Mouse (Mus musculus): Measurements from ENCODE around the gene Prim2. TPM values are rescaled to one million over a fixed set of nuclear protein-coding genes. Genes with fewer than 3 reads are reported as not detected.

The Prim2 gene
- total and polyA plus RNA-seq, 3 experiments: 24.9 to 237 (median 157) TPM

GRCm38 (mm10) chr1:33502890-33503289, 166.7 kb downstream of the Prim2 start:
- no peak overlapping the region for H3K4me3 ChIP-seq (ENCODE audit: low read depth, low read length)

GRCm38 (mm10) chr1:33502298-33502697, 167.3 kb downstream of the Prim2 start:
- ATAC-seq (ENCODE audit: extremely low read depth, insufficient number of reproducible peaks, low FRiP score, poor library complexity, severe bottlenecking) (no peak), DNase-seq (ENCODE audit: low spot score) (no peak)
- H3K27me3 ChIP-seq (ENCODE audit: insufficient read depth, low read length): no peaks in the 10 kb centered on the region
- no peak for TF ChIP-seq CTCF (IDR thresholded peaks at IDR 0.05; ENCODE audit: low read depth, low read length)
- TF ChIP-seq TAL1 (conservative IDR thresholded peaks at IDR 0.05; ENCODE audit: low read depth, low read length): no peak
- no peak for TF ChIP-seq POLR2AphosphoS5 (IDR thresholded peaks at IDR 0.05; ENCODE audit: insufficient replicate concordance, low read depth, low read length)
- no peak for TF ChIP-seq GATA2 (IDR thresholded peaks at IDR 0.05; ENCODE audit: borderline replicate concordance, low read depth, low read length)
- no peak for TF ChIP-seq GATA1 (IDR thresholded peaks at IDR 0.05; ENCODE audit: borderline replicate concordance, low read length)
- no peak overlapping the region for H3K4me3 ChIP-seq (ENCODE audit: low read depth, low read length)
- peaks cover 63% of the 10 kb centered on the region for H3K36me3 ChIP-seq (replicated peaks)
- no peaks in the 10 kb centered on the region for H3K9me3 ChIP-seq (replicated peaks)
- H3K4me1 ChIP-seq (ENCODE audit: insufficient read depth, low read depth, low read length): peaks cover 47% of the 10 kb centered on the region

More at GRCm38 (mm10) chr1:33502890-33503289, 166.7 kb downstream of the Prim2 start:
- Histone ChIP-seq H3K36me3 (replicated peaks) (peaks cover 62% of the 10 kb centered on the region), H3K27me3 (ENCODE audit: insufficient read depth, low read length) (no peaks in the 10 kb centered on the region), H3K9me3 (replicated peaks) (no peaks in the 10 kb centered on the region), H3K4me1 (ENCODE audit: insufficient read depth, low read depth, low read length) (peaks cover 45% of the 10 kb centered on the region)
- TF ChIP-seq POLR2AphosphoS5 (IDR thresholded peaks at IDR 0.05; ENCODE audit: insufficient replicate concordance, low read depth, low read length): no peak
- no peak for TF ChIP-seq GATA2 (IDR thresholded peaks at IDR 0.05; ENCODE audit: borderline replicate concordance, low read depth, low read length)
- no peak for TF ChIP-seq GATA1 (IDR thresholded peaks at IDR 0.05; ENCODE audit: borderline replicate concordance, low read length)
- no peak for TF ChIP-seq TAL1 (conservative IDR thresholded peaks at IDR 0.05; ENCODE audit: low read depth, low read length)
- TF ChIP-seq CTCF (IDR thresholded peaks at IDR 0.05; ENCODE audit: low read depth, low read length): no peak
- DNase-seq (ENCODE audit: low spot score) (no peak), ATAC-seq (ENCODE audit: extremely low read depth, insufficient number of reproducible peaks, low FRiP score, poor library complexity, severe bottlenecking) (no peak)

GRCm38 (mm10) chr1:33500111-33500510, 169.5 kb downstream of the Prim2 start:
- H3K36me3 ChIP-seq (replicated peaks): peaks cover 71% of the 10 kb centered on the region
- H3K4me1 ChIP-seq (ENCODE audit: insufficient read depth, low read depth, low read length): peaks cover 48% of the 10 kb centered on the region
- ATAC-seq (ENCODE audit: extremely low read depth, insufficient number of reproducible peaks, low FRiP score, poor library complexity, severe bottlenecking) (no peak), DNase-seq (ENCODE audit: low spot score) (no peak)
- peak overlapping the region; percentile 15; the same call in 1 of the 2 replicates for H3K4me3 ChIP-seq (ENCODE audit: low read depth, low read length)
- no peaks in the 10 kb centered on the region for H3K27me3 ChIP-seq (ENCODE audit: insufficient read depth, low read length)
- TF ChIP-seq CTCF (IDR thresholded peaks at IDR 0.05; ENCODE audit: low read depth, low read length) (no peak), POLR2AphosphoS5 (IDR thresholded peaks at IDR 0.05; ENCODE audit: insufficient replicate concordance, low read depth, low read length) (no peak), GATA1 (IDR thresholded peaks at IDR 0.05; ENCODE audit: borderline replicate concordance, low read length) (no peak), TAL1 (conservative IDR thresholded peaks at IDR 0.05; ENCODE audit: low read depth, low read length) (no peak), GATA2 (IDR thresholded peaks at IDR 0.05; ENCODE audit: borderline replicate concordance, low read depth, low read length) (no peak)
- H3K9me3 ChIP-seq (replicated peaks): no peaks in the 10 kb centered on the region

GRCm38 (mm10) chr1:33499603-33500002, 170.0 kb downstream of the Prim2 start:
- DNase-seq (ENCODE audit: low spot score) (peak; percentile 78), ATAC-seq (ENCODE audit: extremely low read depth, insufficient number of reproducible peaks, low FRiP score, poor library complexity, severe bottlenecking) (peak; percentile 97)
- TF ChIP-seq POLR2AphosphoS5 (IDR thresholded peaks at IDR 0.05; ENCODE audit: insufficient replicate concordance, low read depth, low read length) (no peak), TAL1 (conservative IDR thresholded peaks at IDR 0.05; ENCODE audit: low read depth, low read length) (peak; percentile 89), GATA2 (IDR thresholded peaks at IDR 0.05; ENCODE audit: borderline replicate concordance, low read depth, low read length) (no peak), GATA1 (IDR thresholded peaks at IDR 0.05; ENCODE audit: borderline replicate concordance, low read length) (no peak), CTCF (IDR thresholded peaks at IDR 0.05; ENCODE audit: low read depth, low read length) (no peak)
- H3K4me1 ChIP-seq (ENCODE audit: insufficient read depth, low read depth, low read length): peaks cover 48% of the 10 kb centered on the region
- H3K36me3 ChIP-seq (replicated peaks): peaks cover 69% of the 10 kb centered on the region
- H3K4me3 ChIP-seq (ENCODE audit: low read depth, low read length): peak overlapping the region; percentile 15; the same call in 1 of the 2 replicates
- no peaks in the 10 kb centered on the region for H3K9me3 ChIP-seq (replicated peaks)
- no peaks in the 10 kb centered on the region for H3K27me3 ChIP-seq (ENCODE audit: insufficient read depth, low read length)

- Histone ChIP-seq H3K36me3 (replicated peaks) (peaks cover 65% of the 10 kb centered on the region), H3K4me1 (ENCODE audit: insufficient read depth, low read depth, low read length) (peaks cover 36% of the 10 kb centered on the region), H3K27me3 (ENCODE audit: insufficient read depth, low read length) (no peaks in the 10 kb centered on the region), H3K4me3 (ENCODE audit: low read depth, low read length) (no peak overlapping the region), H3K9me3 (replicated peaks) (no peaks in the 10 kb centered on the region)
- no peak for ATAC-seq (ENCODE audit: extremely low read depth, insufficient number of reproducible peaks, low FRiP score, poor library complexity, severe bottlenecking)
- no peak for DNase-seq (ENCODE audit: low spot score)
- no peak for TF ChIP-seq CTCF (IDR thresholded peaks at IDR 0.05; ENCODE audit: low read depth, low read length)
- no peak for TF ChIP-seq GATA2 (IDR thresholded peaks at IDR 0.05; ENCODE audit: borderline replicate concordance, low read depth, low read length)
- no peak for TF ChIP-seq GATA1 (IDR thresholded peaks at IDR 0.05; ENCODE audit: borderline replicate concordance, low read length)
- TF ChIP-seq POLR2AphosphoS5 (IDR thresholded peaks at IDR 0.05; ENCODE audit: insufficient replicate concordance, low read depth, low read length): no peak
- TF ChIP-seq TAL1 (conservative IDR thresholded peaks at IDR 0.05; ENCODE audit: low read depth, low read length): no peak
Measured at GRCm38 (mm10) chr1:33496128-33496527, 173.5 kb downstream of the Prim2 start.

GRCm38 (mm10) chr1:33495586-33495985, 174.0 kb downstream of the Prim2 start:
- DNase-seq (ENCODE audit: low spot score): no peak
- Histone ChIP-seq H3K27me3 (ENCODE audit: insufficient read depth, low read length) (no peaks in the 10 kb centered on the region), H3K4me3 (ENCODE audit: low read depth, low read length) (no peak overlapping the region), H3K4me1 (ENCODE audit: insufficient read depth, low read depth, low read length) (peaks cover 31% of the 10 kb centered on the region), H3K36me3 (replicated peaks) (peaks cover 69% of the 10 kb centered on the region), H3K9me3 (replicated peaks) (no peaks in the 10 kb centered on the region)
- TF ChIP-seq TAL1 (conservative IDR thresholded peaks at IDR 0.05; ENCODE audit: low read depth, low read length): no peak
- TF ChIP-seq GATA2 (IDR thresholded peaks at IDR 0.05; ENCODE audit: borderline replicate concordance, low read depth, low read length): no peak
- no peak for TF ChIP-seq CTCF (IDR thresholded peaks at IDR 0.05; ENCODE audit: low read depth, low read length)
- no peak for ATAC-seq (ENCODE audit: extremely low read depth, insufficient number of reproducible peaks, low FRiP score, poor library complexity, severe bottlenecking)
